Mouse (Mus musculus) liver, postnatal 0 days (tissue): ENCODE data around the gene Catsper4.

ENCODE experiments used
- CTCF ChIP-seq: sonication (generic); IDR thresholded peaks from 2 replicates; pipeline ENCODE4 v1.5.1; 2016; ENCODE audit warnings: antibody characterized with exemption, low read depth
- EP300 ChIP-seq: IDR thresholded peaks from 2 replicates; pipeline ENCODE4 v1.6.1; 2016; ENCODE audit warnings: antibody characterized with exemption, low read depth, mild to moderate bottlenecking

- no peak for TF ChIP-seq CTCF
- no peak for TF ChIP-seq EP300
These were observed 24.3 kb downstream of the Catsper4 start, which contains the start of gene Gm7534 for GRCm38 (mm10) chr4:134202904-134203303.
